Mouse (Mus musculus) right cerebral cortex, postnatal 10 days (tissue): ENCODE results near the gene Ppp1r1b.

Experiments used
- DNase-seq, 2 experiments: peaks; one replicate each; pipeline ENCODE4 v3.0.0; 2021; ENCODE audit warnings: low spot score in 2 of 2

Gene Ppp1r1b

DNA sequence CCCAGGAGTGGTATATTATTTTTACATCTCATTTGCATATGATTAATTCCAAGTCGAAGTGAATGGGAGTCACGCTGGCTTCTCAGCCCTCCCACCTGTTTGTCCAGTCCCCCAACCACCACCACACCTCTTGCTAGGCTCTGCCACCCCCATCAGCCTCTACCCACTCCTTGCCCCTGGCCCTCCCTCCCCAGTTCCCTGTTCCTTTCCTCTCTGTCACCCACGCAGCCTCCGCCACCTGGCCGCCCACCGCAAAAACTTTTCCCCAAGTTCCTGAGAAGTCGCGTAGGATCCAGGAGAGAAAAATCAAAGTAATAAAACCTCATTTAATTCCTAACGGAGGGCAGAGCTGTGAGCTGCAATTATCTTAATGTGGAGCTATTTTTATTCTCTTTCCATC is 2.0 kb upstream of the Ppp1r1b start:
- DNase-seq, result peak in 1 of 2 experiments; percentile 68

DNA sequence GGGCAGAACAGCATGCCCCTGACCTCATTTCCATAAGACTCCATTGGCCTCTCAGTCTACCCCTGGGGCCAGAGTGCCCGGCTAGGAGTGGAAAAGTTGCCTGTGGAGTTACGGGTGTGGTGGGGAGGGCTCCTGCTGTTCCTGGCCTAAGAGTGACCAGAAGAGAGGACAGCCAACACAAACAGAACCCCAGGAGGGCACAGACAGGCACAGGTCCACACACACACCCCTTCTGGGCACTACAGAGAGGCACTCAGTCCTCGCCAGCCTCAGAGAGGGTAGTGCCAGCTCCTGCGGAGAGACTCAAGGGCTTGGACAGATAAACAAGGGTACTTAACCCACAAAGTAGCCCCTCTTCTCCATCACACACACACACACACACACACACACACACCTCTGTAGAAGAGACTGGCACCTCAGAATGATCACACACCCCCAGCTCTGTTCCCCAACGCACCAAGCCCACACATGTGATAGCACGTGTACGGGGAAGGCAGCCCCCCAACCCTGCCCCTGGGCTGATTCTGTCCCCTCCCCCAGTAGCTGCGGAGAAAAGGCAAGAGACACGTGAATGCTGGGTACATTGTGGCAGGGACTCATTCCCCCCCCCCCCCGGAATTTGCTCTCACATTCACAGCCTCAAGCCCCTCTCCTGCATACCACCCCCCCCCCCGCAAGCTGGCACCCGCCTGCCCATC is 670 bp upstream of the Ppp1r1b start:
- DNase-seq, result peak in 1 of 2 experiments; percentile 74

DNA sequence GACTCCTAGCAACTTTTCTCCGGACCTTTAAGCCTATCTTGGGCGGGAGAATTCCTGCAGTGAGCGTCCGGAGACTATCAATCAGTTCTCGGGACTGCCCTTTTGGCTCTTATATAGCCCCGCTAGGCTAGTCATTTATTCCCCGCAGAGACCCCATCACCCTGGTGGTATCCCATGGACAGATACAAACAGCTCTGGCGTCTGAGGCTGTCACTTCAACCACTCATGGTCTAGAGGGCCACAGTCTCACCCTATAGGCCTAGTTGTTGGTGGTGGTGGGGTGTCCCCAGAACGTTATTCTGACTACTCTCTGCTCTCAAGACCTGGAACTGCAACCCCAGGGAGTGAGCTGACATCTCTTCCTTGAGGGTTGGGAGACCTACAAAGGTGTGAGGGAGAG is 1.1 kb downstream of the Ppp1r1b start:
- DNase-seq, result no peak

DNA sequence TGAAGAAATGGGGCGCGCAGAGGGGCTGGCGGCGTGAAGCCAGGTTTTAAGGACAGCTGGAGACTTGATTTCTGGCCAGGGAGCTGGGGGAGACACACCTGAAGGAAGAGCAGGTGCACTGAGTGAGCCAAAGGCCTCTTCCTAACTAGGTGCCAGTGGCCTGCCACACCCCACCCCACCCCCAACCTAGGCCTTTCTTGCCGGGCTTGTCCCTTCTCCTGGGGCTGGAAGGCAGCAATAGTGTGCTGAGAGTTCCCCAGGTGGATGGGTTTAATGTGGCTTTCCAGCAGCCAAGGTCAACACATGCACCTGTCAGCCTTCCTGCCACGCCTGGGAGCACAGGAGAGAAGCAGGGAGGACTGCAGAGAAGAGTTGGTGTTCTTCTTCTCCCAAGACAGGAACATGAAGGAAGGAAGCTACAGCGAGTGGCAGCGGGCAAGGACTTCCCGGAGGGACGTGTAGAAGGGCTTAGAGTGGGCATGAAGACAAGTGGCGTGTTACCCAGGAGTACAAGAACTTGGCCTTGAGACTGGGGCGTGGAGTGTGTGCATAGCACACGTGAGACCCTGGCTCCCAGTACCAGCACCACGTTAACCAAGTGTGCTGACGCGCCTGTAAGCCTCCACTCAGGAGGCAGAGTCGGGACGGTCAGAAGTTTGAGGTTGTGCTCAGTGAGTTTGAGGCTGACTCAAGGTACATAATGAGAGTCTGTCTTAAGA is 4.2 kb downstream of the Ppp1r1b start:
- DNase-seq, result no peak

- no peak for DNase-seq
Observed at GRCm38 (mm10) chr11:98353651-98354211, 5.5 kb downstream of the Ppp1r1b start.

- DNase-seq, result peak in 1 of 2 experiments; percentile 65
Observed at GRCm38 (mm10) chr11:98354445-98354844, 6.2 kb downstream of the Ppp1r1b start.

DNA sequence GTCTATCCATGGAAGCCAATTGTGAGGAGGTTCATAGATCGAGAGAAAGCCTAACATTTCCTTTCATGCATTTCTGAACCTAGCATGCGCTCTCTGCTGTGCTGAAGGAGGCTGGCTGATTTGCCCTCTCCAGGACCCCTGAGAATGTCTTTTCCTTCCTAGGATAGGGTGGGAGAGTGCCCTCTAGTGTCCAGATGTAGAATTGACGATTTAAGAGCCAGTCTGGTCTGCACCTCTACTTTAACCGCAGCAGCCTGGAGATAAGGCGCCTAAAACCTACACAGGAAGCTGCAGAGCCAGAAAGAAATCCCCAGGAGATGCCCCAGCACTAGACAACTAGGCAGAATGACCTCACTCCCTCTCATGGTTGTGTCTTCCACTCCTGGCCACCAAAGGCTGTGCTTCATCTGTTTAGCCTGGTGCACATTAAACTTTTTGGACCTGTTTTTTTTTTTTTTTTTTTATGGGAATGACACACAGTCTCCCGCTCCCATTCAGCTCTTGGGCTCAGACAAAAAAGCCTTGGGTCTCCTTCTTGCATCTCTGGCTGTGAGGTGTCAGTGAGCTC is 7.6 kb downstream of the Ppp1r1b start:
- peak in 1 of 2 experiments; percentile 73 for DNase-seq

- no peak for DNase-seq
Observed at GRCm38 (mm10) chr11:98356625-98357394, 8.6 kb downstream of the Ppp1r1b start.

- no peak for DNase-seq
Observed at GRCm38 (mm10) chr11:98357396-98358160, 9.4 kb downstream of the Ppp1r1b start.

DNA sequence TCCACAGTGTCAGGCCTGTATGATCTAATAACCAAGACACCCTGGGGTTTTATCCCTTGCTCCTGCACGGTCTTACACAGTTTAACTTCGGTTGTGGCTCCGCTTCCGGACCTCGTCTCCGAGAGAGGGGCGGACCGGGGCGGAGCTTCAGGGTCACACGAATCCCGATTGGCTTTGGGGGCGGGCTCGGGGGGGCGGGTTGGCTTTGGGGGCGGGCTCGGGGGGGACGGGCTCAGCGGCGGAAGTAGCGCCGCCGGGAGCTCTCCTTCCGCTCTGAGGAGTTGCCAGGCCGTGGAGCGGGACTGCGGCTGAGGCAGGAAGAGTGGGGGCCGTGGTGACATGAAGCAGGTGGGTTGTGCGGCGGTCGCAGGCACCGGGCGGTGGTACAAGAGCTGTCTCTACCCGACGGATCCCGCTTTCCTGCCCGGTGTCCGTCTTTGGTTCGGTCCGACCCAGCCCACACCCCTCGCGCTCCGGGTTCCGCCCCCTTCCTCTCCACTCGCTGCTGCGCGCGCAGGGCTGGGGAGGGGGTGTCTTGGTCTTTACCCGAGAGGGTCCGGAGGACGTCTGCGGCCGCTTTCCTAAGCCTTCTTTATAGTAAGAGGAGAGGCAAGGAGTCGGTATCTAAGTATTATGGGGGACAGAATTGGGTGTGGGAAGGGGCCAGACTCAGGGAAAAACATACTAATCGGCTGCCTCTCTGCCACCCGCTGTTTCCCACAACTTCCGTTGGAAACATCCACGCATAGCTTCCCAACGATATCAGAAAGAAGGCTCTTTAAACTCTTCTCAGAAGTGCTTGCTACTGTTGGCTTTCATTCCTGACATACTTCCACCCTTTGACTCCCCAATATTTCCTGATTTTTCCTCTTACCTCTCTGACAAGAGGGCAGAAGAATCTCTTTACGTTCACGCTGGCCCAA is 10.2 kb downstream of the Ppp1r1b start, which contains the start of gene Stard3:
Gene Stard3 (plus strand): TSS at position 208 of the 923 bp plus-strand sequence.
- DNase-seq, result peak; percentile 92

DNA sequence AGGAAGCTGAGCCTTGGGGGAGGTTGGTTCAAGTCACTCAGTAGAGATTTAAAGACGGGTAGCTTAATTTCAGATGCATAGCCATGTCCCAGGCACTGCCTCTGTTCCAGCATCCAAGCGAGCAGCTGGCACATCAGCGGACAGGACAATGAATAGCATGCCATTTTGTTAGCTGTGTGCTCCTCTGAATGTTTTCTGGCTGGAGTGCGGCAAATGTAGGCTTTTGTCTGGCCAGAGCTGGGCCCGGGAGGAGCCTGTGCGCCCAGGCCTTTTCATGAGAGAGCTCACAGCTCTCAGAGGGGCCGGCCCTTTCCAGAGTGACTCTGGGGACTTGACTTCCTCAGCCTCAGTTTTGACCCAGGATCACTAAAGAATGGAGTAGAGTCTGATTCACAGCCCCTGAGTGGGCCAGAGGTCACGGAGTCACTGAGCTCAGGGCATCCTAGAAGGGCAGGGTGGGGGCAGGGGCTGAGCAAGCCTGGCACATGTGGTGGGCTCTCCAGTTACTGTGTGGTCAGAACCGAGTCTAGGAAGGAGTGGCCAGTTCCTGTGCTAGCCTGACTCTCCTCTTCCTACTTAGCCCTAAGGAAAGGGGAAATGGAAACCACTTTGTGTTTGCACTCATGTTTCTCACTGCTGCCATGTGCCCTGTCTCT is 12.8 kb downstream of the Ppp1r1b start:
- no peak for DNase-seq

GRCm38 (mm10) chr11:98363817-98364216 is 15.6 kb downstream of the Ppp1r1b start:
- no peak for DNase-seq

GRCm38 (mm10) chr11:98364410-98364809 is 16.2 kb downstream of the Ppp1r1b start:
- no peak for DNase-seq

DNA sequence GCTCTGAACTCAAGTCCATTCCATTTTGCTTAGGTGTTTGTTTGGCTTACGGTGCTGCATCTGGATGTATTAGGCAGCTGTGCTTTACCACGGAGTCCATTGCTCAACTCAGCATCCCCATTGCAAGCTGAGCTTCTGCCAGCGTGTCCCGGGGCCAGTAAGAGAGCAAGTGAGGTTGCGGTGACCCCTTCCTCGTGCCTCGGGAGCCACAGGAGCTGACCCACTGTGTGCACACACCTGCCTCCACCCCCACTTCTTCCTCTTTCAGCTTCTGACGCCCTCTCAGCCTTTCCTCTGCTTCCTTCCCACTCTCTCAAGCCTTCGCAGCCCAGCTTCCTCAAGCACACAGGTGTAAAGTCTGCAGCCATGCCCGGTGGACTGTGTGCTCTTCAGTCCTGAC is 18.1 kb downstream of the Ppp1r1b start:
- no peak for DNase-seq

- peak; percentile 72 to 76 for DNase-seq
Observed at GRCm38 (mm10) chr11:98367171-98367862, 19.1 kb downstream of the Ppp1r1b start.

GRCm38 (mm10) chr11:98367863-98368186 is 19.6 kb downstream of the Ppp1r1b start:
- DNase-seq, result no peak

DNA sequence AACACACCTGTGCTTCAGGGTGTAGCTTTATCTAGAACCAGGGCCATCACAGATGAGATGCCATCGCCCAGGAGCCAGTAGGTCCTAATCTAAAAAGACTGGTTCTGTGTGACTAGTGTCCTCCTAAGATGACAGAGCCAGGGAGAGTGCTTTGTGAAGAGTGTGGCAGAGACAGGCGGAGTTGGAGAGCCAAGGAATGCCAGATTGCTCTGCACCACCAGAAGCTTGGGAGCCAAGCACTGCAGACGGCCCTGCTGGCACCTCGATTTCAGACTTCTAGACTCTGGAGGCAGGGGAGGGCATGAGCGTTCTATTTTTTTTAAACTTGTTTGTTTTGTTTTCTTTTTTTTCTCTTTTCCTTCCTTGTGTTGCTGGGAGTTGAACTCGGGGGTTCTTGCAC is 21.1 kb downstream of the Ppp1r1b start:
- DNase-seq, result peak in 1 of 2 experiments; percentile 64

DNA sequence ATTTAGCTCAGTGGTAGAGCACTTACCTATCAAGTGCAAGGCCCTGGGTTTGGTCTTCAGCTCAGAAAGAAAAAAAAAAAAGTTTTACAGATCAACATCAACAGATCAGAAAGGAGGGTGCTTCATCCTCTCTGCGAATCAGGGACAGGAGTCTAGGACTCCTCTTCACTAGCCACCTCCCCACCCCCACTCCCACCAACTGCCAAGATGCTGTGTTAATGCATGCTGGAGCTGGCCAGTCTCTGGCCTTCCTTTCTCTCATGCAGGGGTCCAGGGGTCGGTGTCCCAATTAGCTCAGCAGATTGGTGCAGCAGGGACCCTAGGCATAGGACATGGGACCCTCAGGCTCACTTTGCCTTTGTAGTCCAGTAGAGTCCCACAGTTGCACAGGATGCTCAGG is 22.4 kb downstream of the Ppp1r1b start:
- no peak for DNase-seq
